Mouse (Mus musculus) inflammation-experienced regulatory T-cells, adult 16 weeks (primary cell): ENCODE data around the gene Arrb1. TPM values are rescaled to one million over a fixed set of nuclear protein-coding genes. Genes with fewer than 3 reads are reported as not detected.

Source experiments
- polyA plus RNA-seq: library from polyadenylated mRNA; unstranded; fragments of 100-300 nt; shearing (Covaris generic); gene quantifications from one replicate; pipeline ENCODE4 v1.2.1, GENCODE M21; 2017

Arrb1 gene
- 20.5 TPM for polyA plus RNA-seq

GRCm38 (mm10) chr7:99534901-99535735, at the start of gene Arrb1:
Gene Arrb1 (plus strand): TSS chr7:99535466.

GRCm38 (mm10) chr7:99626376-99627270, 91.4 kb downstream of the Arrb1 start, which contains the start of gene Tpbgl:
Gene Tpbgl (minus strand): TSS chr7:99627103.

Other genes with a start within 250 kb of the Arrb1 start
- gene Serpinh1, start 182.2 kb upstream of the Arrb1 start, polyA plus RNA-seq: not detected
- 41.5 TPM for gene Gdpd5, start 154.1 kb upstream of the Arrb1 start, polyA plus RNA-seq
- gene Klhl35, start 69.5 kb upstream of the Arrb1 start, polyA plus RNA-seq: not detected
- gene Rps3, start 51.7 kb upstream of the Arrb1 start, polyA plus RNA-seq: 1,281 TPM
- 0.10 TPM for gene Tpbgl, start 91.6 kb downstream of the Arrb1 start, polyA plus RNA-seq
- gene Slco2b1, start 175.9 kb downstream of the Arrb1 start, polyA plus RNA-seq: 0.77 TPM
- gene Olfr520, start 194.8 kb downstream of the Arrb1 start, polyA plus RNA-seq: not detected
- gene Olfr521, start 228.0 kb downstream of the Arrb1 start, polyA plus RNA-seq: not detected